Mouse (Mus musculus): Measurements from ENCODE around the gene Fstl4. TPM values are rescaled to one million over a fixed set of nuclear protein-coding genes. Genes with fewer than 3 reads are reported as not detected.

Fstl4 gene
- polyA plus RNA-seq, 1 experiment, result not detected

DNA sequence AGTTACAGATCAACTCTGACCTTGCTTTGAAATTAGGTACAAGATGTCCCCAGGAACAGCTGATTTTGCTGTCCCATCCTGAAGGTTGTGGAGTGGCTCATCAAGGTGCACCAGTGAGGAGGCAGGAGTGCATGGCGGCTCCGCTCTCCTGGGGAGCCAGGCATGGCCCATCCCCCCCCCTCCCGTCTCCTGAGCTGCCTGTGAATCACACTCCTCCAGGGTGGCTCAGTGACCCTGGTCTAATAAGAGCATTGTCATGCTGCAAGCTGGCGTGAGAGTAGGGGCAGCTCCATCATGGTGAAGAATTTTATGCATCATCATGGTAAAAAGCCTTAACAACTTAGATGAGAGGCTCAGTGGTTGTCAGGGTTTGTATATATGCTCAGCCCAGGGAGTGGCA lies 11.2 kb upstream of the Fstl4 start:
- Histone ChIP-seq H3K36me3 (ENCODE audit: control insufficient read depth, insufficient read depth) (no peaks in the 10 kb centered on the region), H3K79me3 (ENCODE audit: low read depth) (no peaks in the 10 kb centered on the region), H3K27me3 (ENCODE audit: control insufficient read depth, insufficient read depth, insufficient read length) (no peaks in the 10 kb centered on the region), H3ac (ENCODE audit: control insufficient read depth, insufficient read length, low read depth) (no peak overlapping the region), H3K4me3 (ENCODE audit: insufficient read depth, poor library complexity, severe bottlenecking) (no peak overlapping the region), H3K79me2 (ENCODE audit: control insufficient read depth, insufficient read depth) (no peaks in the 10 kb centered on the region)
- TF ChIP-seq MYOD1 (IDR thresholded peaks at IDR 0.05; ENCODE audit: control insufficient read depth, insufficient read length, low read depth) (no peak), FOSL1 (IDR thresholded peaks at IDR 0.05; ENCODE audit: insufficient read depth, low read length, poor library complexity, severe bottlenecking) (no peak), MAX (IDR thresholded peaks at IDR 0.05) (no peak), CEBPB (IDR thresholded peaks at IDR 0.05; ENCODE audit: low read depth) (no peak), MYOG (IDR thresholded peaks at IDR 0.05; ENCODE audit: control insufficient read depth, extremely low read depth, insufficient read length) (no peak)

DNA sequence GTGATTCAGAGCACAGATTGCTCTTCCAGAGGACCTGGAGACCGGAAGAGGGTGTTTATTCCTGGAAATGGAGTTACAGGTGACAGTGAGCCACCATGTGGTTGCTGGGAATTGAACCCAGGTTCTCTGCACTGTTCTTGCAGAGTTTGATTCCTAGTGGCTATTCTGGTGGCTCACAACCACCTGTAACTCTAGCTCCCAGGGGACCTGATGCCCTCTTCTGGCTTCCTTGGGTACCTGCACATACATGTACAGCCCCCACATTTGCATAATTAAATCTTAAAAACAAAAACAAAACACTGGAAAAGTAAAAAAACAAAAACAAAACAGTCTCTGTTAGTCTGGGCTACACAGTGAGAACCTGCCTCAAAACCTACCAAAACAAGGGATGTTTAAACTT lies 2.6 kb upstream of the Fstl4 start:
- H3K36me3 ChIP-seq (ENCODE audit: control insufficient read depth, insufficient read depth), result no peaks in the 10 kb centered on the region
- H3K79me2 ChIP-seq (ENCODE audit: control insufficient read depth, insufficient read depth), result no peaks in the 10 kb centered on the region
- TF ChIP-seq CTCF (IDR thresholded peaks at IDR 0.05; ENCODE audit: control insufficient read depth, insufficient read depth, insufficient read length) (no peak), FOSL1 (IDR thresholded peaks at IDR 0.05; ENCODE audit: insufficient read depth, low read length, poor library complexity, severe bottlenecking) (no peak), MAX (IDR thresholded peaks at IDR 0.05) (no peak), MYOD1 (IDR thresholded peaks at IDR 0.05; ENCODE audit: control insufficient read depth, insufficient read length, low read depth) (no peak), MYOG (IDR thresholded peaks at IDR 0.05; ENCODE audit: control insufficient read depth, extremely low read depth, insufficient read length) (no peak), USF1 (IDR thresholded peaks at IDR 0.05; ENCODE audit: low read depth) (no peak)
- no peaks in the 10 kb centered on the region for H3K79me3 ChIP-seq (ENCODE audit: low read depth)
- no peak overlapping the region for H3ac ChIP-seq (ENCODE audit: control insufficient read depth, insufficient read length, low read depth)
- H3K27me3 ChIP-seq (ENCODE audit: control insufficient read depth, insufficient read depth, insufficient read length), result peaks cover 39% of the 10 kb centered on the region
- no peak overlapping the region for H3K4me3 ChIP-seq (ENCODE audit: insufficient read depth, poor library complexity, severe bottlenecking)

DNA sequence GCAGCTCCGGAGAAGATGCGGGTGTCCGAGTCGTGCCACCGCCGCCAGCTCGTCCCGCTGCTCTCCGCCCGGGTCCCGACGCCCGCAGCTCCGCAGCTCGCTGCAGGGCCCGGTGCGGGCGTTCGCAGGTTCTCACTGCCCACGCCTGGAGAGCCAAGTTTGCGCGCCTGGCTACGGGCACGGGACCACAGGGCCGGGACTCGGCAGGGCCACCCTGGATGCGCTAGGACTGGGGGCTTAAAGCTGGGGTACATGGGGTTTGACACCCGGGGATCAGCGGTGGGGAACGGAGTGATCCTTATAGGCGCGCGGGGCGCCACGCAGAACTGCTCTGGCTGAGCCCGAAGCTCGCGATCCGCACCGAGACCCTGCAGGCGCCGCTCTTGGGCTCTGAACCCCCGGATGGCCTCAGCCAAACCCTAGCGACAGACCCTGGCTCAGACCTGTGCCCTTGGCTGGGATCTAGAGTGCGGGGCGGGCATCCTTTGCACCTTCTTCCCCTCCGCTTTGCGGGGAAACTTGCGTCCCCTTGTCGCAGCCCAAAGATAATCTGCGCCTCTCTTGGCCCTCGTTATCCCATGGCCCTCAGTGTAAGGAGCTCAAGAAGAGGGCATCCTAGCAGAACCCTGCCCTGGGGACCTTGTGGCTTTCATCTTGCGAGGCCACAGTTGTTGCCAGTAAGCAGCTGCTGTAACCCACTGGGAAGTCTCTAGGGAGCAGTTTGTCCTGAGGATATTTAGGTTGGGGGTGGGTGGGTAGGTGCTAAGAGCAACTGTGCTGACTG lies 652 bp downstream of the Fstl4 start:
- no peaks in the 10 kb centered on the region for H3K79me2 ChIP-seq (ENCODE audit: control insufficient read depth, insufficient read depth)
- no peak for TF ChIP-seq FOSL1 (IDR thresholded peaks at IDR 0.05; ENCODE audit: insufficient read depth, low read length, poor library complexity, severe bottlenecking)
- TF ChIP-seq MYOG (IDR thresholded peaks at IDR 0.05; ENCODE audit: control insufficient read depth, extremely low read depth, insufficient read length), result no peak
- TF ChIP-seq MAX (IDR thresholded peaks at IDR 0.05), result no peak
- no peak for TF ChIP-seq CEBPB (IDR thresholded peaks at IDR 0.05; ENCODE audit: low read depth)
- TF ChIP-seq CTCF (IDR thresholded peaks at IDR 0.05; ENCODE audit: control insufficient read depth, insufficient read depth, insufficient read length), result no peak
- TF ChIP-seq MYOD1 (IDR thresholded peaks at IDR 0.05; ENCODE audit: control insufficient read depth, insufficient read length, low read depth), result no peak
- no peak for TF ChIP-seq USF1 (IDR thresholded peaks at IDR 0.05; ENCODE audit: low read depth)
- no peak overlapping the region for H3K4me3 ChIP-seq (ENCODE audit: insufficient read depth, poor library complexity, severe bottlenecking)
- H3ac ChIP-seq (ENCODE audit: control insufficient read depth, insufficient read length, low read depth), result no peak overlapping the region
- no peaks in the 10 kb centered on the region for H3K79me3 ChIP-seq (ENCODE audit: low read depth)
- H3K27me3 ChIP-seq (ENCODE audit: control insufficient read depth, insufficient read depth, insufficient read length), result peaks cover 53% of the 10 kb centered on the region
- H3K36me3 ChIP-seq (ENCODE audit: control insufficient read depth, insufficient read depth), result no peaks in the 10 kb centered on the region

DNA sequence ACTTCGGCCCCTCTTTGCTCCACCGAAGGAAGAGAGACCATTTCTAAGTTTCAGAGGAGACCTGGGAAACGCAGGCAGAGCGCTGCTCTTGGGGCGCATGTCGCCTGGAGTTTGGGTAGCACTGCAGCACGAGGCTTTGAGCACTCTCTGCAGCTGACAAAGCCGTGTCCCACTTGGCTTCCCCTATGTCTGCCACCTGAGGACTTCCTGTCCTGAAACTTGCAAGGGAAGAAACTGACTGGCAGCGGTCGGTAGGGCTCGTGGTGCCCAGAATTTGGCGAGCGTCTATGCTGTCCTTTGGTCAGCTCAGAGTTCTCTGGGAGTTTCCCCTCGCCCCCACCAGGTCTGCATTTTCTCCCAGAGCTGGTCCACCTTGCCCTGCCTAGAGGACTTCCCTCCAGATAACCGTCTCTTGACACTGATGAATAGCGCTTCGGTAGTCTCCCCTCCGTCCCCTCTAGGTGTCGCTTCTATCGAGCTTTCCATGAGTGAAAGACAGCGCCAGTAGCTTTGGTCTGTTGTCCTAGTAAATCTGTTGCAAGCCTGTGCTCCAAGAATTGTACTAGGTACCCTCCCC lies 1.3 kb downstream of the Fstl4 start:
- Histone ChIP-seq H3K79me3 (ENCODE audit: low read depth) (no peaks in the 10 kb centered on the region), H3K4me3 (ENCODE audit: insufficient read depth, poor library complexity, severe bottlenecking) (no peak overlapping the region), H3K79me2 (ENCODE audit: control insufficient read depth, insufficient read depth) (no peaks in the 10 kb centered on the region)

DNA sequence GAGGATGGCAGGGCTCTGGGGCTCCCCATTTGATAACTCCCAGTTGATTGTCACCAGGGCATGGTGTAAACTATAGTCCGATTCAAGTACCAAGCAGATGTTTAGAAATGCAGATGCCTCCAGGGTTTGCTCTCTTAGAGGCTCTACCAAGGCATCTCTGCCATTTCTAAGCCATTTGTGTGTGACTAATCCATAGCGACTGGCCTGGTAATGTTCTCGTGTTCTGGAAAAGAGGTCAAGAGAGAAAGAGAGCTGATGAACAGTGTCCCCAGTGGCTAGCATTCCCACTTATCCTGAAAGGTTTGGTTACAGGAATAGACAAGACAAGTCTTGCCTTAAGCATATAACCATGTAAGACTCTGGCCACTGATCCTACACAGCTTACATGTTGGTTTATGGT lies 3.5 kb downstream of the Fstl4 start:
- H3K79me3 ChIP-seq (ENCODE audit: low read depth), result no peaks in the 10 kb centered on the region
- peaks cover 59% of the 10 kb centered on the region for H3K27me3 ChIP-seq (ENCODE audit: control insufficient read depth, insufficient read depth, insufficient read length)
- TF ChIP-seq USF1 (IDR thresholded peaks at IDR 0.05; ENCODE audit: low read depth) (no peak), FOSL1 (IDR thresholded peaks at IDR 0.05; ENCODE audit: insufficient read depth, low read length, poor library complexity, severe bottlenecking) (no peak), MYOD1 (IDR thresholded peaks at IDR 0.05; ENCODE audit: control insufficient read depth, insufficient read length, low read depth) (no peak), MYOG (IDR thresholded peaks at IDR 0.05; ENCODE audit: control insufficient read depth, extremely low read depth, insufficient read length) (no peak), MAX (IDR thresholded peaks at IDR 0.05) (no peak), CTCF (IDR thresholded peaks at IDR 0.05; ENCODE audit: control insufficient read depth, insufficient read depth, insufficient read length) (no peak), CEBPB (IDR thresholded peaks at IDR 0.05; ENCODE audit: low read depth) (no peak)
- no peaks in the 10 kb centered on the region for H3K79me2 ChIP-seq (ENCODE audit: control insufficient read depth, insufficient read depth)
- no peak overlapping the region for H3ac ChIP-seq (ENCODE audit: control insufficient read depth, insufficient read length, low read depth)
- H3K36me3 ChIP-seq (ENCODE audit: control insufficient read depth, insufficient read depth), result no peaks in the 10 kb centered on the region
- H3K4me3 ChIP-seq (ENCODE audit: insufficient read depth, poor library complexity, severe bottlenecking), result no peak overlapping the region

More for the DNA sequence above, 1.3 kb downstream of the Fstl4 start:
- no peak for TF ChIP-seq CEBPB (IDR thresholded peaks at IDR 0.05; ENCODE audit: low read depth)
- TF ChIP-seq CTCF (IDR thresholded peaks at IDR 0.05; ENCODE audit: control insufficient read depth, insufficient read depth, insufficient read length), result no peak
- no peak for TF ChIP-seq MYOG (IDR thresholded peaks at IDR 0.05; ENCODE audit: control insufficient read depth, extremely low read depth, insufficient read length)
- TF ChIP-seq MAX (IDR thresholded peaks at IDR 0.05), result no peak
- TF ChIP-seq FOSL1 (IDR thresholded peaks at IDR 0.05; ENCODE audit: insufficient read depth, low read length, poor library complexity, severe bottlenecking), result no peak
- no peak for TF ChIP-seq MYOD1 (IDR thresholded peaks at IDR 0.05; ENCODE audit: control insufficient read depth, insufficient read length, low read depth)
- no peak for TF ChIP-seq USF1 (IDR thresholded peaks at IDR 0.05; ENCODE audit: low read depth)
- H3K27me3 ChIP-seq (ENCODE audit: control insufficient read depth, insufficient read depth, insufficient read length), result peaks cover 58% of the 10 kb centered on the region
- no peak overlapping the region for H3ac ChIP-seq (ENCODE audit: control insufficient read depth, insufficient read length, low read depth)
- H3K36me3 ChIP-seq (ENCODE audit: control insufficient read depth, insufficient read depth), result no peaks in the 10 kb centered on the region
